Mouse (Mus musculus): ENCODE data around the gene Scin.

Gene Scin

DNA sequence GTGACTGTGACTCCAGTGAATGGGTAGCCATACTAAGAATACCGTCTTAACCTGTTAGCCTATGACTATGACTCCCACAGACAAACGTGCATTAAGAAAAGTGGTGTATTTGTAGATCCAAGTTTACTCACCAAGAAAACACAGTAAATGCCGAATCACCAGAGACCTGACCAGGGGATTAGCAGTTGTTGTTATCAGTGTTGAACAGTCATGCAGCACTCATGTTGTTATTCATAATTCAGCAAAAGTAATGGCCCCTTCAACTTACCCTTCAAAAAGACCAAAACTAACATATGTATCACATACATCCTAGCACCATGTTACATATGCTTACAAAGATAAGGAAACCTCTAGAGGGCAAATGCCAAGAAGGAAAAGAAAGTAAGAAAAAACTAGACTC lies 106.6 kb downstream of the Scin start:
- no peak for DNase-seq (ENCODE audit: low spot score in 2 of 2)

DNA sequence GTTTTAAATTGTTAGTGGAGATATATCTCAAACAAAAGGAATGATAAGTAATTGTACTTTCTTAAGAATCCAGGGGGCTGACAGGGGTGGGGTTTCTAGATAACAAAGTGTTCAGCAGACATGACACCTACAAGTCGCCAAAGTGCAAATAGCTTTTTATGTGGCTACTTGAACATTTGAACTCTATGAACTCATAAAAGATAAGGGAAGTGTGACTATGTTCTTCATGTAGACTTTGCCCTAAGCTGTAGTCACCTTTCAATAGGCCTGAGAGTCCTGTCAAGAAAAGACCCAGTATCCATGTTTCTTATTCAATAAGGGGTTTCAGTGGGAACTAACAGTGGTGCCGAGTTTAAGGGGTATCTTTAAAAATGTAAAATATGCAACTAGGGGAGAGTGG lies 110.1 kb downstream of the Scin start:
- DNase-seq (ENCODE audit: low spot score in 2 of 2), result no peak

DNA sequence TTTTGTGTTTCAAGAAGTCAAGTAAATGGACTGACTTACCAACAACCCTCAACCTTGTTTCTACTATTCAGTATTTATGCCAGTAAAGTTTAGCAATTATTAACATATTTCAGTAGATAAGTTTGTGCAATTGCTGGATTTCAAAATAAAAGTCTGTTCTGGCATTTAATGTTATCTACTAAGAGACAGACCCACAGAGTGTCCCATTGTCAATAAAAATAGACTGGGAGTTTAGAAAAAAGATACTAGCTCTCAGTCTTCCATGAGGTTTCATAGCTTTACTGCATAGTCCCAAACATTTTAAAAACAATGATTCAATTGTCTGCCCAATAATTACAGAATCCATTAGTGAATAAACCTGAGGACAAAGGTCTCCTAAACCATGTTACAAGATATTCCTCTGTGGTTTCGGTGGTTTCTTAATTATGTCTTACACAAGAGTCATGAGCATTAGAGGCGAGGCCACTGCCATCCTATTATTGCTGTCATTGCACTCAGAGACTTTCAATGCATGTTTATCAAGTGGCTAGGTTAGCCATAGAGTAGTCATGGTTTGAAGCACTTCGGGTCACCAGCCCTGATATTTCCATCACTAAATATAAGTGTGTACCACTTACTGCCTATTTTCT lies 110.9 kb downstream of the Scin start:
- no peak for DNase-seq (ENCODE audit: low spot score in 2 of 2)

DNA sequence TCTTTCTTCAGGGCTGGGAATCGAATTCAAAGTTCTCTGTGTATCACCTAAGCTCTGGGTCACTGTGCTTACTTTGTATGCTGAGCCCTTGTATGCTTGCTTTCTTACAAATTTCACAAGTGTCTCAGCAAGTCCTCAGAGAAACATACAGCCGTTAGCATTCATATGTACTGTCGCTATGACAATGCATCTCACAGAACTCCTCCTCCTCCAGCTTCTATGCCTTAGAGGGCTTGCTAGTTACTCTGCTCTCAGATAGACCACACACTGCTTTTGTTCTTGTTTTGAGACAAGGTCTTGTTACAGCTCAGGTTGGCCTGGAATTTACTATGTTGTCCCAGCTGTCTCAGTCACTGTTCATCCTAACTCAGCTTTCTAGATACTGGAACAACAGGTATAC lies 111.7 kb downstream of the Scin start:
- no peak for DNase-seq (ENCODE audit: low spot score in 2 of 2)

DNA sequence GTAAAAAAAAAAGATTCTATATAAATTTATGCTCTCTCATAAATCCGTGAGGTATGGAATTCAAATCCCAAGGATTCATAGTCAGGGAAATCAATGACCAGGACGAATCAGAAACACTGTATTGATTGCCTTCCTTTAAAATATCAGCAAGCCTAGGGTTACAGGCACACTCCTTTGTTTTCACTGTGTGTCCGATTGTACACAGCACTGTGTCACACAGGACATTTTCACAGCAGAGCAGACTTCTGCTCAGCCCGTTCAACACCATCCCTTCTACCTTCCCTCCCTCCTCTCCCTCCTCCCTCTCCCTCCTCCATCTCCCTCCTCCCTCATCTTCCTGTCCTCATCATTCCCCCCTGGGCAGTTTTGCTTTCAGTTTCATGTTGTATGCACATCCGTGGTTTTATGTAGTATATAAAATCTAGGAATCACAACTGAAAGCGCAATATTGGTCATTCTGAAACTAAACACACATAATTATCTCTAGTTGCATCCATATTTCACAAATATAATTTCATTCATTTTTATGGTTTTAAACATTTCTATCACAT lies 116.0 kb downstream of the Scin start:
- no peak for DNase-seq (ENCODE audit: low spot score in 2 of 2)

DNA sequence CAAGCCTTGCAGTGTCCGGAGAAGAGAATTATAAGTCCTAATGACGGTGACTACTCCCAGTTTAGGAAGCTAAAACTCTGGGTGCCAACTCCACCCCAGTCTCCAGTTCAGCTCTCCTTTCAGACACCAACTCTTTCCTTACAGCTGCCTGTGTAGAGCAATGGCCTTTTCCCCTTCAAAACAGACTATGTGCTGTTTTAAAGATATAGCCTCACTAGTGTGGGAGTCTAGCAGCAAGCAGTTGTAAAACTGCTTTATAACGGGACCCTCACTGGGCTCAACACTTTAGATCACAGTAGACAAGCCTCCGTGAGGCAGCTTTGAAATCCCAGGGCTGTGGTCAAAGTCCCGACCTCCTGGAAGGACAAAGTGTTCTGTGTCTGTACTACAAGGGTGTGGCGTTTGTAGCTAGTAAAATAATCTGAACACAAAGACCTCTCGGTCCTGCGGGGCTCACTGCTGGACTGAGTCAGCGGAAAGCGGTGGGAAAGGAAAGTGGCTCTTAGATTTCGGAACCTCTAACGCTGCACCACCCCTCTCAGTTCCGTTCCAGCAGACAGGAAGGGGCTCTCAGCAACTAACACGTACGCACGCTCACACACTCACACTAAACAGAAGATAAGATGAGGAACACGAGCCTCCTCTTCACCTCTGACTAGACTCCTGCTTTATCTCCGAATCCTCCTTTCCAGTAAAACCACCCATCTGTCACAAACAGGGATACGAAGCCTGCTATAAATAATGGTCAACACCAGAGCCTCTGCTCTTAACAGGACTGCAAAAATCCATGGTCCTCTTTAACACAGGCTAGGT lies 117.2 kb downstream of the Scin start:
- peak; percentile 26 to 38 for DNase-seq (ENCODE audit: low spot score in 2 of 2)

DNA sequence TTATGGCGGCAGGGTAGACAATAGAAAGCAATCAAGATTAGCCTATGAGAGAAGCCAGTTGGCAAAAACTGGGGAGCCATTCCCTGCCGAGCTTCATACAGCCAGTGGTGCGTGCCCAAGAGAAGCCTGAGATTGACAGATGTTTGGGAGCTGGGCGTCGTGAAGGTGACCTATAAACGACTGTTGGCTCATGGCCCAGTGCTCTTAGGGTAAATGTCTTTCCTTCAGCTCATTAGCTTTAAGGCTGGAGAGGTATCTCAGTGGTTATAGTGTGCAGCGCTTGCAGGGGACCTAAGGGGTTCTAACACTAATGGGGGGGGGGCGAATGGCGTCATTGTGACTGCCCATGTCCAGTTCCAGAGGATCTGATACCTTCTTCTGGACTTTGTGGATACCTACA lies 118.0 kb downstream of the Scin start:
- no peak for DNase-seq (ENCODE audit: low spot score in 2 of 2)

DNA sequence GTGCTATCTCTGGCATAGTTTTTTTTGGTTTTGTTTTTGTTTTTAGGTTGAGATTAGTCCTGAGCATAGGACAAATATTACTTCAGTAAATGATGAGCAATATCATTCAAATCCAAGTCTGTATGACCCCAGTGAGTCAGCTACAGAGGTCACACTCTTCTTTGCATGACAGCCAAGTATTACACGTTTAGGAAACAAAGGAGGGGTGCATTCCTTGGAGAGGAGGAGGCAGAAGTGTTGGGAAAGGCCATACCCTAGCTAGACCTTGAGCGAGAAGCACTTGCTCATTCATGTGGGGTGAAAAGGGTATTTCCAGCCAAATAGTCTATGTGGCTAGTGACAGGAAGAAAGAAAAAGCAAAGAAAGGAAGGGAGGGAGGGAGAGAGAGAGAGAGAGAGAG lies 124.2 kb downstream of the Scin start:
- no peak for DNase-seq (ENCODE audit: low spot score in 2 of 2)
